Mouse (Mus musculus) neural tube, embryonic 10.5 days (tissue): ENCODE data around the gene Xcl1.
"Not testable (repeated sequence)": the region's sequence is repeated elsewhere in the genome, so short reads cannot be mapped to it uniquely, and the experiment has no call there.

Source experiments
- DNase-seq: peaks from one replicate; pipeline ENCODE4 v3.0.0-alpha.2; 2017; ENCODE audit warnings: low spot score; ENCODE audit errors: extremely low spot score

Xcl1 gene

DNA sequence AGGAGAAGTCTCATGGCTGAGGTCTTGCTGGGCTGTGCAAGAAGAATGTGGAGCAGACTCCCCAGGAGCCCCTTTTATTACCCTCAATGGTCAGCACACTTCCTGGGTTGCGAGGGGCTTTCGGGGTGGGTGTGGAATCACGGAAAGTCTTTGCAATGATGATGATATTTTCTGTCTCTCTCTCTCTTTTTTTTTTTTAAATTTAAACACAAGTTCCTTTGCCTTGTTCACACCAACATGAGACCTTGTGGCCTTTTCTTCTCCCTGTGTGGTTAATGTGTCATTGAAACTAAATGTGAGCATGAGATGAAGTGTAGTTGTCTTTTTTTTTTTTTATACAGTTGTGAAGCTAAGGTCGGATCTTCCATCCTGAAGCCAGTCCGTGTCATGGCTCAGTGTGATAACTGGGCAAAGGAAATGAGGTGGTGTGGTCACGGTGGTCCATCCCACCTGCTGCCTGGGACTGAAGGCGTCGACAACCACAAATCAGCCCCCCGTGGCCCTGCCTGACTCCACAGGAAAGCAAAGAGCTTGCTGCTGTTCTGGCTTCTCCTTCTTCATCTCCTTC is at the start of gene Xcl1:
Gene Xcl1, minus strand, starts transcription at position 51 of the 568 bp plus-strand sequence.
- no peak for DNase-seq

- not testable (repeated sequence) for DNase-seq
These were observed 49.4 kb upstream of the Xcl1 start for GRCm38 (mm10) chr1:164984681-164985080.

GRCm38 (mm10) chr1:164977351-164977750 is 42.0 kb upstream of the Xcl1 start:
- no peak for DNase-seq

GRCm38 (mm10) chr1:164975729-164976128 is 40.4 kb upstream of the Xcl1 start:
- DNase-seq: no peak

DNA sequence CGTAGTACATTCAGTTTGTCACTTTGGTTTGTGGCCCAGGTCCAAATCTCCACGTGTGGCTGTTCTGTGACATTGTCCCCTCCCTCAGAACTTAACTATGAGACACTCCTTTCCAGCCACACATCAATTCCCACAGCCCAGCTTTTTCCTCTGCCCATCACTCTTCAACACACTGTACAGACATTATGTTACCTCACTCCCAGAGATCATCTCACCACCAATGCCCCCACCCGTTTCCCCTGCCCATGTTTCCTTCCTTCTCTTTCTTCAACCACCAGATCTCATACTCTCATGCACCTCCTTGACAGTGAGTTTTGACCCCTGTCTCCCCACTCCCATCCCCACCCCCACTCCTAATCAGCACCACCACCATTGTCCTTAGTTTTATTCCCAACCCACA is 39.9 kb upstream of the Xcl1 start:
- DNase-seq: no peak

GRCm38 (mm10) chr1:164973790-164974189 is 38.5 kb upstream of the Xcl1 start:
- DNase-seq: no peak

DNA sequence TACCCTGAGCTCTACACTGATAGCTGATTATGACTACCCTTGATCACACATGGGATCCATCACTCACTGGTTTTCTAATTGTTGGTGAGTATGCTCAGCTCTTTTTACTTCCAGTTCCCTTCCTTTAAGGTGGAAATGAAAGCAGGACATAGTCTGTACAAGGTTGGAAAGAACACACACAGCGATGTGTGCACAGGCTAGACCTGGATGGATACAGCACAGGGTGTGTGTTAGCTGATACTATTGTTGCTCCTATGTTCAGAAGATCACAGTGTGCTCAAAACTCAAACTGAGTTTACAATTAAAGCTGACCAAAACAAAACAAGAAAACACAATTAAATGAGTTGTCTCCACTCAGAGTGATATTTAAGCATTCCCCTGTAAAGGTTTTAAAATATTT is 38.0 kb upstream of the Xcl1 start:
- no peak for DNase-seq

GRCm38 (mm10) chr1:164972744-164973143 is 37.4 kb upstream of the Xcl1 start:
- no peak for DNase-seq

- DNase-seq: no peak
These were observed 30.9 kb upstream of the Xcl1 start for GRCm38 (mm10) chr1:164966095-164966698.

GRCm38 (mm10) chr1:164960610-164961009 is 25.3 kb upstream of the Xcl1 start:
- DNase-seq: no peak

DNA sequence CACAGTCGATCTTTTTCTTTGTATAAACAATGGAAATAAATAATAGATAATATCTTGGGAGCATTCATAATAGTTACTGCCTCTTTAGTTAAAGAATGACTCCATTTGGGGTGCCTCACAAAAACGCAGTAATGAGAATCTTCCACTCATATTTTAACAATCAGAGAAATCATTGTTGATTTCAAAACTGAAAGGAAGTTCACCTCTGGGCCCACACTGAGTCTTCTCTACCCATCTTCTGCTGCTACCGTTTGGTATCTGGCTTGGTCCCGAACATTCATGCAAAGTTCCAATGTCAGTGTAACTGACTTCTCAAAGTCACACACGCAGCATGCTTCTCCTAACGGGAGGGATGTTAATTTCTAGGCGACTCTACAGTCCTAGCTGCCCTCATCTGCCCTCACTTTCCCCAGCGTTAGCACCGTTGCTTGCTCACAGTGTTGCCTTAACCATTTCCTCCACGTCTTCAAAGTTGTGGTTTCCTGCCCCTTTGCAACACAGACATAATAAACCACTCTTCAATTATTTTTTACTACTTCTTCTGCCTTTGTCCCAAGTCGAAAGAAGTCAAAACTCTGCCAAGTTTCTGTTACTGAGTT is 24.6 kb upstream of the Xcl1 start:
- DNase-seq: no peak

DNA sequence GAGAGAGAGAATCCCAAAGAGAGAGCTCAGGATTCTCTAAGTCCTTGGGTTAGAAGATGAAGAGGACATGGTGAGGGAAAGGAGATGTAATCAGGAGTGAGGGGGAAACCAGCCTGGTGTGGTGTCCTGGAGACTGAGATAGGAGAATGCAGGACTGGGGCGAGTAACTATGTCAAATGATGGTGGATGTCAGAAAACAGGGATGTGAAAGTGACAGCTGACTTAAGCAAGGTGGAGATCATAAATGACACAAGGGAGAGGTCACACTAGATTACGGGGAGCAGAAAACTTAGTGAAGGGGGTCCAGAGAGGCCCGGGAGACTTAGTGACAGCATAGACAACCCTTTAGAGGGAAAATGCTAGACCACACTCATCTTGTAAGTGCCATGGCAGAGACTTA is 23.8 kb upstream of the Xcl1 start:
- DNase-seq: no peak

DNA sequence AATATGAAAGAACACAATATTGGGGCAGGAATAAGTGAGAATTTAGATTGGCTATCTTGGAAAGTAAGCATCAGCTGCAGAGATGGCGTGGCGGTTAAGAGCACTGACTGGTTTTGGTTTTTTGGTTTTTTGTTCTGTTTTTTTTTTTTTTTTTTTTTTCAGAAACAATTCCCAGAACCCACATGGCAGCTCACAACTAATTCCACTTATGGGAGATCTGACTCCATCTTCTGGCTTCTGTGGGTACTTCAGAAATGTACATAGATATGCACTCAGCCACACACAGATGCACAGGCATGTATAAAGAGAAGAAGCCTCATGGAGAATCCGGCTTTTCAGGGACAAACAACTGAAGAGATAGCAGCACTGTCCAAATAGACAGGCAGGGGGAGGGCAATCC is 22.6 kb upstream of the Xcl1 start:
- no peak for DNase-seq

DNA sequence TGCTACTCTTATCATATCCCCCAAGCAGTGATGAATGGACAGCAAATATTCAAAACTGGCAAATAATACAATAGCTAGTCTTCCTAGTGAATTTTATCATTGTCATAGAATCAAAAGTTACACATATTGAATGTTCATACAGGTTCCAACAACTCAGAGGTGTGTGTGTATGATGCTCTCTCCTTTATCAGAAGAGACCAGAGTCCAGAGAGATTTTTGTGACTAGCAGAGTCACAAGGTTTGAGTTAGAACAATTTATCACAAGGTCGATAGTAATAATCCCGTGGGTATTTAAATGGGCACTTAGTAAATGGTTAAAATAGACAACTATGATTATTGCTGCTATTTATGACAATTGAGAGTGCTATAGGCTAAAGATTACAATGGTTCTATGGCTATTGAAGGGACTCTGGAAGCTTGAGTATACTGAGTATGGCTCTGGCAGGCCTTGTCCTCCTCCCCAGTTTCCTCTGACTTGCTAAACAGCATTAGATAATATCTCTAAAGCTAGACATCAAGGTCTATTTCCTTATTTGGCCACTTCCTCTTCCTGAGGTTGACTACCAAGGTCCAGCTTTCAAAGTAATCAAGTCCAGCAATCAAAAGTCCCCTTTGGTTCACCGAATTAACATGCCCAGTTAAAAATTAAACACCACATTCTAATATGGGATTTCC is 21.5 kb upstream of the Xcl1 start:
- no peak for DNase-seq

GRCm38 (mm10) chr1:164955452-164956196 is 20.3 kb upstream of the Xcl1 start:
- no peak for DNase-seq

GRCm38 (mm10) chr1:164953574-164953973 is 18.2 kb upstream of the Xcl1 start:
- DNase-seq: no peak

DNA sequence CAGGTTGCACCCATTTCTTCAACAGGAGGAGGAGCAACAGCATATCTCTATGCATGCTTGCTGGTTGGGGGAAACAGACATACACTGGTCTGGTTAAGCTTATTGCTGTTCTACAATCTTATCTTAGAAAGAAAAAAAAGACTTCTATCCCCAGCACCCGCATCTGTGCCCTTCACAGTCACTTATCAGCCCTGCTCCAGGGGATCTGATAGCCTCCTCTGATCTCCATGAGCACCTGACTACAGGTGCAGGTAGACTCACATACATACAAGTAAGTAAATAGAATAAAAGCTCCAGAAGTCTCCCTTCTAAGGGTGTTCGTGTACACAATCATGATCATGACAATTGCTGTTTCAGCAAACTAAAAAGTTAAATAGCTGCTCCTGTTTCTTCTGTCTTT is 733 bp upstream of the Xcl1 start:
- DNase-seq: no peak

DNA sequence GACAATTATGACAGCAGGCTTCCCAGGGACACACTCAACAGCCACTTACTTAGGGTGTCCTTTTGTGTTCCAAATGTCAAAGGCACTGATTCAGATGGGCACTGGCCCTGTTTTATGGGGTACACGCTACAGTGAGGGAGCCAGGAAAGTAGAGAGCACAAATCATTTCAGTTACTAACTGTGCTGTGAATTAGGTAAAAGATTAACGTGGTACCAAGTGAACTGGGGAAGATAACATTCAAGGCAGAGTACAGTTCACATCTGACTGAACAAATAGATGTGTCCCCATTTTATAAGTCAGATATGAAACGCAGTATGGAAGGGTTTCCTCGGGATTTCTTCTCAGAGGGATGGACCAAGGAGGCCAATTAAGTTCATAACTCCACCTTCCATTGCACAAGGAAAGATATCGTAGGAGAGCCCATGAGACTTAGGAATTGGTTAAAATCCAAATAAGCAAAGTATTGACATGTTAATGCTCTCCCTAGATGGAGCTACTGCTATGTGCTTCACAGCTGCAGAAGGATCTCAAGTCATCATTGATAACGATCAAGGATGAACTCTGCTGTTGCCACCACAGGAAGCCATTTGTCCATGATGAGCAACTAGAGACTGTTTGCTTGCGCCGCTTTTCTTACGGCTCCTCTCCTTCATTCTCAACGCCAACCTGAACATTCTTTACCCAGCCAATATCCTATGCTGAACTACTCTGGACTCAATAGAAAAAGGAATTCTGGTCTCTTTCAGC is 1.7 kb downstream of the Xcl1 start:
- no peak for DNase-seq

- DNase-seq: no peak
These were observed 4.2 kb downstream of the Xcl1 start for GRCm38 (mm10) chr1:164931135-164931534.

- no peak for DNase-seq
These were observed 5.3 kb downstream of the Xcl1 start for GRCm38 (mm10) chr1:164930006-164930405.

DNA sequence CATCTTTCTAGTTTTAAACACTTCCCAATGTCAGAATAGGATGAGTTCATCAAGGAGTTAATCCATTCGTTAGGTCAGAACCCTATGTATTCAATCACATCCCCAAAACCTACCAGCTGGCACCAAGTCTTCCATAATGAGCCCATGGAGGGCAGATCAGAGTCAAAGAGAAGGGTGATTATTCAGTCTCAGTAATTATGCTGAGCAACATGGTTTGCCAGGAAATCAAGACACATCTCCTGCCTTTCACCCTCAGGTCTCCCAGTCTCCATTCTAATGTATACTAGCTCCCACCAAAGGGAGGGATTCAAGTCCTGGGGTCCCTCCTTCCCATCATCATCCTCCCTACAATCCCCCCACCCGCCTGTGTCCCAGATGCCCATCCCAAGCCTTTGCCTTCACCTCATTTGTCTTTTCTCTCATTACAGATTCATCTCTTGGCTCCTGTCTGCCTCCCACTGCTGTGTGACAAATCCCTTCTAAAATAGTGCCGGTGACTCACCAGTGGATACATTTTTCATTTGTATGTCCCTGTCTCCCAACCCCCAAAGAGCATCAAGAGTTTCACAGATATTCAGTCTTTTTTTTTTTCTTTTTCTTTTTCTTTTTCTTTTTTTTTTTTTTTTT is 8.7 kb downstream of the Xcl1 start:
- DNase-seq: no peak
